Mouse (Mus musculus) stomach, postnatal 0 days (tissue): ENCODE results near the gene Kcnj11.

Experiments
- CTCF ChIP-seq: IDR thresholded peaks from 2 replicates; pipeline ENCODE4 v1.5.1; 2016; ENCODE audit warnings: antibody characterized with exemption, low read depth, mild to moderate bottlenecking, moderate library complexity
- EP300 ChIP-seq: optimal IDR thresholded peaks from 2 replicates; pipeline ENCODE3; 2016; ENCODE audit warnings: antibody characterized with exemption

- no peak for TF ChIP-seq CTCF
- no peak for TF ChIP-seq EP300
Measured at GRCm38 (mm10) chr7:46128196-46128595, 27.6 kb upstream of the Kcnj11 start.
